Mouse (Mus musculus) MEL (cell line): ENCODE results near the gene Gpr137. TPM values are rescaled to one million over a fixed set of nuclear protein-coding genes. Genes with fewer than 3 reads are reported as not detected.

Experiments used
- DNase-seq: peaks from one replicate; pipeline ENCODE4 v3.0.0; 2011; ENCODE audit warnings: low read depth, low spot score
- H3K27ac ChIP-seq: 2 replicates; pipeline ENCODE4 v1.5.1; 2012; ENCODE audit warnings: low read depth, mild to moderate bottlenecking, control low read depth, low read length, moderate library complexity; ENCODE audit not compliant: control insufficient read depth
- H3K27me3 ChIP-seq, 2 experiments: fragments of 150-350 bp in 1 of 2; sonication (generic) in 1 of 2; 2 replicates each; pipeline ENCODE4 v1.6.1; 2012; ENCODE audit warnings: low read length in 2 of 2, mild to moderate bottlenecking in 2 of 2, improper control_type of control experiment in 1 of 2, moderate library complexity in 1 of 2; ENCODE audit not compliant: insufficient read depth in 2 of 2, control insufficient read depth in 1 of 2
- H3K36me3 ChIP-seq, 2 experiments: 2 replicates each; pipeline ENCODE4 v1.6.1; 2012 to 2014; ENCODE audit warnings: low read length in 2 of 2, improper control_type of control experiment in 1 of 2, inconsistent platforms in 1 of 2, mild to moderate bottlenecking in 1 of 2; ENCODE audit not compliant: insufficient read depth in 2 of 2, control insufficient read depth in 1 of 2
- H3K4me1 ChIP-seq, 2 experiments: fragments of 150-350 bp in 1 of 2; sonication (generic) in 1 of 2; 2 replicates each; pipeline ENCODE4 v1.6.1; 2012; ENCODE audit warnings: low read length in 2 of 2, improper control_type of control experiment in 1 of 2, mild to moderate bottlenecking in 1 of 2; ENCODE audit not compliant: insufficient read depth in 2 of 2, control insufficient read depth in 1 of 2
- H3K4me3 ChIP-seq, 2 experiments: fragments of 150-350 bp in 1 of 2; sonication (generic) in 1 of 2; 2 replicates each; pipeline ENCODE4 v1.5.1; 2012; ENCODE audit warnings: low read depth in 2 of 2, low read length in 2 of 2, mild to moderate bottlenecking in 2 of 2, moderate library complexity in 2 of 2, control low read depth in 1 of 2, improper control_type of control experiment in 1 of 2; ENCODE audit not compliant: control insufficient read depth in 1 of 2, insufficient read depth in 1 of 2
- H3K79me2 ChIP-seq: 2 replicates; pipeline ENCODE4 v1.6.1; 2012; ENCODE audit warnings: mild to moderate bottlenecking, low read length, moderate library complexity; ENCODE audit not compliant: control insufficient read depth, poor library complexity, insufficient read depth
- H3K9ac ChIP-seq: 2 replicates; pipeline ENCODE4 v1.6.1; 2012; ENCODE audit warnings: low read depth, mild to moderate bottlenecking, control low read depth, low read length, moderate library complexity; ENCODE audit not compliant: control insufficient read depth, poor library complexity, severe bottlenecking
- H3K9me3 ChIP-seq: fragments of 150-350 bp; sonication (generic); replicated peaks from 2 replicates; pipeline ENCODE4 v1.6.1; 2012; ENCODE audit warnings: mild to moderate bottlenecking, low read length, improper control_type of control experiment, moderate library complexity; ENCODE audit not compliant: insufficient read depth
- BHLHE40 ChIP-seq: IDR thresholded peaks from 2 replicates; pipeline ENCODE4 v1.6.1; 2012; ENCODE audit warnings: low read depth, mild to moderate bottlenecking, inconsistent platforms, low read length, improper control_type of control experiment, borderline replicate concordance
- CHD1 ChIP-seq: IDR thresholded peaks from 2 replicates; pipeline ENCODE4 v1.6.1; 2012; ENCODE audit warnings: low read depth, mild to moderate bottlenecking, inconsistent platforms, low read length, improper control_type of control experiment
- CHD2 ChIP-seq: IDR thresholded peaks from 2 replicates; pipeline ENCODE4 v1.6.1; 2011; ENCODE audit warnings: low read length, improper control_type of control experiment
- CTCF ChIP-seq, 3 experiments: IDR thresholded peaks in 2 of 3; conservative IDR thresholded peaks in 1 of 3; 2 replicates each; pipeline ENCODE4 v1.5.1; 2011 to 2012; ENCODE audit warnings: low read length in 3 of 3, low read depth in 2 of 3, mild to moderate bottlenecking in 2 of 3, improper control_type of control experiment in 1 of 3, inconsistent platforms in 1 of 3, mixed read lengths in 1 of 3, moderate library complexity in 1 of 3; ENCODE audit not compliant: control insufficient read depth in 1 of 3, insufficient read depth in 1 of 3, poor library complexity in 1 of 3, severe bottlenecking in 1 of 3
- EP300 ChIP-seq, 2 experiments: IDR thresholded peaks; 2 replicates each; pipeline ENCODE4 v1.6.1; 2011; ENCODE audit warnings: improper control_type of control experiment in 2 of 2, low read length in 2 of 2, low read depth in 1 of 2, mild to moderate bottlenecking in 1 of 2
- ETS1 ChIP-seq: IDR thresholded peaks from 2 replicates; pipeline ENCODE4 v1.6.1; 2012; ENCODE audit warnings: low read depth, mild to moderate bottlenecking, inconsistent platforms, low read length, improper control_type of control experiment, moderate library complexity
- GABPA ChIP-seq: IDR thresholded peaks from 2 replicates; pipeline ENCODE4 v1.6.1; 2012; ENCODE audit warnings: low read depth, mild to moderate bottlenecking, inconsistent platforms, low read length, improper control_type of control experiment, moderate library complexity
- GATA1 ChIP-seq: IDR thresholded peaks from 2 replicates; pipeline ENCODE4 v1.6.1; 2011; ENCODE audit warnings: low read depth, low read length, improper control_type of control experiment
- HCFC1 ChIP-seq: IDR thresholded peaks from 2 replicates; pipeline ENCODE4 v1.6.1; 2012; ENCODE audit warnings: low read depth, mild to moderate bottlenecking, inconsistent platforms, low read length, improper control_type of control experiment, moderate library complexity
- JUND ChIP-seq: IDR thresholded peaks from 2 replicates; pipeline ENCODE4 v1.6.1; 2011; ENCODE audit warnings: low read depth, mild to moderate bottlenecking, improper control_type of control experiment, low read length
- KAT2A ChIP-seq: conservative IDR thresholded peaks from 2 replicates; pipeline ENCODE4 v1.6.1; 2012; ENCODE audit warnings: low read depth, low read length, improper control_type of control experiment, inconsistent platforms
- MEF2A ChIP-seq: IDR thresholded peaks from 2 replicates; pipeline ENCODE4 v1.6.1; 2014; ENCODE audit warnings: low read depth, mild to moderate bottlenecking, inconsistent platforms, low read length, improper control_type of control experiment; ENCODE audit not compliant: poor library complexity, insufficient replicate concordance, severe bottlenecking; ENCODE audit errors: extremely low read depth
- MXI1 ChIP-seq: IDR thresholded peaks from 2 replicates; pipeline ENCODE4 v1.6.1; 2011; ENCODE audit warnings: mild to moderate bottlenecking, low read depth, low read length, improper control_type of control experiment
- MYB ChIP-seq: IDR thresholded peaks from 2 replicates; pipeline ENCODE4 v1.6.1; 2011; ENCODE audit warnings: mild to moderate bottlenecking, low read depth, low read length, improper control_type of control experiment
- NELFE ChIP-seq: IDR thresholded peaks from 2 replicates; pipeline ENCODE4 v1.6.1; 2011; ENCODE audit warnings: low read depth, low read length, improper control_type of control experiment
- NRF1 ChIP-seq: IDR thresholded peaks from 2 replicates; pipeline ENCODE4 v1.6.1; 2014; ENCODE audit warnings: low read depth, mild to moderate bottlenecking, inconsistent platforms, low read length, improper control_type of control experiment, moderate library complexity; ENCODE audit not compliant: poor library complexity, insufficient read depth, severe bottlenecking
- POLR2A ChIP-seq, 2 experiments: IDR thresholded peaks; 2 replicates each; pipeline ENCODE4 v1.6.1; 2011 to 2012; ENCODE audit warnings: low read length in 2 of 2, mild to moderate bottlenecking in 2 of 2, control low read depth in 1 of 2, improper control_type of control experiment in 1 of 2, low read depth in 1 of 2, moderate library complexity in 1 of 2; ENCODE audit not compliant: control insufficient read depth in 1 of 2, insufficient read depth in 1 of 2, poor library complexity in 1 of 2
- POLR2AphosphoS2 ChIP-seq: IDR thresholded peaks from 2 replicates; pipeline ENCODE4 v1.6.1; 2011; ENCODE audit warnings: low read length, improper control_type of control experiment
- SIN3A ChIP-seq: IDR thresholded peaks from 2 replicates; pipeline ENCODE4 v1.6.1; 2012; ENCODE audit warnings: low read length, improper control_type of control experiment, inconsistent platforms
- SMC3 ChIP-seq: IDR thresholded peaks from 2 replicates; pipeline ENCODE4 v1.6.1; 2011; ENCODE audit warnings: low read depth, low read length, improper control_type of control experiment
- TAL1 ChIP-seq: IDR thresholded peaks from 2 replicates; pipeline ENCODE4 v1.6.1; 2012; ENCODE audit warnings: mild to moderate bottlenecking, inconsistent platforms, low read length, moderate library complexity, mixed read lengths
- TBP ChIP-seq: IDR thresholded peaks from 2 replicates; pipeline ENCODE4 v1.8.0; 2011; ENCODE audit warnings: low read depth, low read length, improper control_type of control experiment
- USF1 ChIP-seq: IDR thresholded peaks from 2 replicates; pipeline ENCODE4 v1.6.1; 2014; ENCODE audit warnings: low read depth, mild to moderate bottlenecking, inconsistent platforms, low read length, improper control_type of control experiment, moderate library complexity
- ZC3H11A ChIP-seq: IDR thresholded peaks from 2 replicates; pipeline ENCODE4 v1.6.1; 2012; ENCODE audit warnings: low read depth, mild to moderate bottlenecking, inconsistent platforms, low read length, improper control_type of control experiment
- polyA plus RNA-seq, 2 experiments: library from polyadenylated mRNA; stranded (reverse) in 1 of 2; unstranded in 1 of 2; fragments of >175 nt in 1 of 2; fragments of >200 nt in 1 of 2; gene quantifications; 2 replicates each; pipeline versions ENCODE4 v1.2.1 to v1.2.4; 2012; ENCODE audit warnings: low replicate concordance in 2 of 2, low read depth in 1 of 2; ENCODE audit not compliant: insufficient read length in 2 of 2, insufficient read depth in 1 of 2, missing spikeins in 1 of 2
- total RNA-seq: library from RNA; depleted of rRNA; stranded (reverse); fragments of 300-350 nt; gene quantifications from 2 replicates; pipeline ENCODE4 v1.2.3, GENCODE M21; 2012

Gene Gpr137
- total and polyA plus RNA-seq, 3 experiments = 27.1 to 35.3 TPM; not detected in 1

DNA sequence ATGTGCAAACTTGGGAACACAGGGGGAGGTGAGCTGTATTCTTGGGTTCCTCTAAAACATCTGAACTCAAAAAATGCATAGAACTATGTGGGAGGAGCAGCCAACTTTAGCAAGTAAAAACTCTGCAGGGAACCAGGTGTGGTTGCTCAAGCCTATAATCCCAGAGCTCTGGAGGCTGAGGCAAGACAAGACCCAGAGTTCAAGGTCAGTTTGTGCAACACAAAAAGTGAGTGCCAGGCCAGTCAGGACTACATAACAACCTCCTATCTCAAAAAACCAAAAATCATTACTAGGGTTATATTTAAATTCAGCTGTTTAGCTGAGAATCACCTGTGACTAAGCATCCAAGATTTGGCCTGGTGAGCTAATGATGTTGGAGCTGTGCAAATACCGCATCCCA is 10.3 kb downstream of the Gpr137 start:
- H3K36me3 ChIP-seq = no peaks in the 10 kb centered on the region
- no peaks in the 10 kb centered on the region for H3K27me3 ChIP-seq

DNA sequence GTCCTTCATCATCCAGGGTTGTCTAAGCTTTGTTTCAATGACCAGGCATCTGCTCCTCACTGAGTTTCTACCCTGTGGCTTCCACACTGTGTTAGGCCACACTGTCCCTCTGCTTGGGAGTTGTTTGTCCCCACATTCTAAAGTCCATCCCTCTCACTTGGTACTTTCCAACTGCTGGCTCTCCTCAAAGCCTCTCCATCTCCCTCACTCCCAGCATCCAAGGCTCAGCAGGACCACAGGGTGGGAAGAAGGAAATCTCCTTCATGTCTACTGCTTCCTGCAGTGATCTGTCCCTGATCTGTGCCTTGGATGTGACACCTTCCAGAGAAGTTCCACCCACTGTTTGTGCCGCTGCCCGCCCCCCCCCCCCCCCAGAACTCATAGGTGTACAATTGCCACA is 11.3 kb downstream of the Gpr137 start:
- no peak for TF ChIP-seq MYB
- no peak for TF ChIP-seq BHLHE40
- TF ChIP-seq GABPA = no peak
- TF ChIP-seq CHD1 = no peak
- TF ChIP-seq ZC3H11A = no peak
- no peak for TF ChIP-seq SIN3A
- no peak for TF ChIP-seq POLR2A (IDR thresholded peaks at IDR 0.05; ENCODE audit: control insufficient read depth in 1 of 2, insufficient read depth in 1 of 2, low read depth in 1 of 2, low read length in 2 of 2, poor library complexity in 1 of 2)
- no peak for TF ChIP-seq TBP
- no peak for TF ChIP-seq NELFE
- no peak for TF ChIP-seq ETS1
- no peak for TF ChIP-seq POLR2AphosphoS2
- TF ChIP-seq CTCF (IDR thresholded peaks at IDR 0.05 in 2 of 3, conservative IDR thresholded peaks at IDR 0.05 in 1 of 3; ENCODE audit: control insufficient read depth in 1 of 3, insufficient read depth in 1 of 3, low read depth in 2 of 3, low read length in 3 of 3, poor library complexity in 1 of 3, severe bottlenecking in 1 of 3) = no peak
- no peak for TF ChIP-seq CHD2
- TF ChIP-seq USF1 = no peak
- no peak for TF ChIP-seq KAT2A
- TF ChIP-seq TAL1 = no peak
- Histone ChIP-seq H3K9ac (no peak overlapping the region), H3K9me3 (no peaks in the 10 kb centered on the region), H3K4me3 (no peak overlapping the region), H3K4me1 (no peaks in the 10 kb centered on the region), H3K27ac (no peak overlapping the region), H3K27me3 (no peaks in the 10 kb centered on the region), H3K79me2 (no peaks in the 10 kb centered on the region), H3K36me3 (no peaks in the 10 kb centered on the region)
- no peak for DNase-seq

More for the DNA sequence above, 10.3 kb downstream of the Gpr137 start:
- TF ChIP-seq MEF2A = no peak
- no peak for TF ChIP-seq TBP
- no peak for TF ChIP-seq JUND
- no peak for TF ChIP-seq NRF1
- TF ChIP-seq GATA1 = no peak
- no peak for TF ChIP-seq NELFE
- TF ChIP-seq SMC3 = no peak
- no peak for TF ChIP-seq EP300 (IDR thresholded peaks at IDR 0.05; ENCODE audit: low read depth in 1 of 2, low read length in 2 of 2)
- no peak for TF ChIP-seq POLR2AphosphoS2
- TF ChIP-seq MYB = no peak
- no peak for TF ChIP-seq MXI1
- TF ChIP-seq USF1 = no peak
- no peak for TF ChIP-seq CHD2
- no peak for TF ChIP-seq HCFC1
- TF ChIP-seq, all 39 proteins: peak for 0
- DNase-seq = no peak
- no peaks in the 10 kb centered on the region for H3K9me3 ChIP-seq
- no peaks in the 10 kb centered on the region for H3K4me1 ChIP-seq
- no peak overlapping the region for H3K4me3 ChIP-seq
- no peaks in the 10 kb centered on the region for H3K79me2 ChIP-seq
- no peak overlapping the region for H3K27ac ChIP-seq
- no peak overlapping the region for H3K9ac ChIP-seq
